Mouse (Mus musculus) natural killer cell, adult 2 months (primary cell): ENCODE measurements around the gene Ahcyl2.

Experiments used
- DNase-seq, 2 experiments: peaks; one replicate each; pipeline ENCODE4 v3.0.0; 2022; ENCODE audit warnings: low spot score in 2 of 2

Gene Ahcyl2

GRCm38 (mm10) chr6:29770672-29771321 is 3.0 kb downstream of the Ahcyl2 start:
- DNase-seq = no peak

- DNase-seq = no peak
Measured at GRCm38 (mm10) chr6:29772236-29772635, 4.4 kb downstream of the Ahcyl2 start.

GRCm38 (mm10) chr6:29774161-29774560 is 6.3 kb downstream of the Ahcyl2 start:
- DNase-seq = no peak

- DNase-seq = no peak
Measured at GRCm38 (mm10) chr6:29775609-29776008, 7.8 kb downstream of the Ahcyl2 start.

GRCm38 (mm10) chr6:29776542-29777237 is 8.9 kb downstream of the Ahcyl2 start:
- DNase-seq = no peak

GRCm38 (mm10) chr6:29777238-29777555 is 9.4 kb downstream of the Ahcyl2 start:
- no peak for DNase-seq

- no peak for DNase-seq
Measured at GRCm38 (mm10) chr6:29780082-29780481, 12.3 kb downstream of the Ahcyl2 start.

- DNase-seq = no peak
Measured at GRCm38 (mm10) chr6:29780571-29780970, 12.8 kb downstream of the Ahcyl2 start.

- no peak for DNase-seq
Measured at GRCm38 (mm10) chr6:29782239-29782638, 14.4 kb downstream of the Ahcyl2 start.

GRCm38 (mm10) chr6:29783960-29784359 is 16.1 kb downstream of the Ahcyl2 start:
- no peak for DNase-seq

GRCm38 (mm10) chr6:29784413-29785021 is 16.7 kb downstream of the Ahcyl2 start:
- no peak for DNase-seq

- no peak for DNase-seq
Measured at GRCm38 (mm10) chr6:29785759-29786158, 17.9 kb downstream of the Ahcyl2 start.

- DNase-seq = no peak
Measured at GRCm38 (mm10) chr6:29788779-29789350, 21.1 kb downstream of the Ahcyl2 start.

GRCm38 (mm10) chr6:29790014-29790698 is 22.3 kb downstream of the Ahcyl2 start:
- DNase-seq = no peak

- no peak for DNase-seq
Measured at GRCm38 (mm10) chr6:29793520-29793919, 25.7 kb downstream of the Ahcyl2 start.

GRCm38 (mm10) chr6:29794582-29794981 is 26.8 kb downstream of the Ahcyl2 start:
- no peak for DNase-seq

GRCm38 (mm10) chr6:29802979-29803378 is 35.2 kb downstream of the Ahcyl2 start:
- DNase-seq = no peak

- DNase-seq = no peak
Measured at GRCm38 (mm10) chr6:29804006-29804405, 36.2 kb downstream of the Ahcyl2 start.

GRCm38 (mm10) chr6:29805381-29805780 is 37.6 kb downstream of the Ahcyl2 start:
- DNase-seq = no peak

GRCm38 (mm10) chr6:29812076-29812475 is 44.3 kb downstream of the Ahcyl2 start:
- no peak for DNase-seq

- DNase-seq = no peak
Measured at GRCm38 (mm10) chr6:29812651-29813050, 44.8 kb downstream of the Ahcyl2 start.

- DNase-seq = no peak
Measured at GRCm38 (mm10) chr6:29814616-29815015, 46.8 kb downstream of the Ahcyl2 start.
